Mouse (Mus musculus) megakaryocyte, embryonic 14.5 days (primary cell): ENCODE measurements at regions not wholly inside any gene's neighbourhood (a gene's known extent, or its start where the extent isn't known, plus 50 kb on each side); places are given as distances from the start of the nearest gene placed in this dataset.

Experiments
- FLI1 ChIP-seq: IDR thresholded peaks from 2 replicates; pipeline ENCODE4 v1.6.1; 2012; ENCODE audit warnings: low read length, inconsistent platforms, mixed read lengths
- GATA1 ChIP-seq: IDR thresholded peaks from 3 replicates; pipeline ENCODE4 v1.6.1; 2012; ENCODE audit warnings: mixed read lengths, low read length, inconsistent platforms, borderline replicate concordance

- TF ChIP-seq FLI1: no peak
- no peak for TF ChIP-seq GATA1
Measured at GRCm38 (mm10) chr7:69865801-69866200, 500.7 kb downstream of the Nr2f2 start.
